Mouse (Mus musculus): ENCODE data around the gene Gm45062. TPM values are rescaled to one million over a fixed set of nuclear protein-coding genes. Genes with fewer than 3 reads are reported as not detected.

The Gm45062 gene
- polyA plus RNA-seq, 1 experiment from 2014 or later, result 10.9 TPM

DNA sequence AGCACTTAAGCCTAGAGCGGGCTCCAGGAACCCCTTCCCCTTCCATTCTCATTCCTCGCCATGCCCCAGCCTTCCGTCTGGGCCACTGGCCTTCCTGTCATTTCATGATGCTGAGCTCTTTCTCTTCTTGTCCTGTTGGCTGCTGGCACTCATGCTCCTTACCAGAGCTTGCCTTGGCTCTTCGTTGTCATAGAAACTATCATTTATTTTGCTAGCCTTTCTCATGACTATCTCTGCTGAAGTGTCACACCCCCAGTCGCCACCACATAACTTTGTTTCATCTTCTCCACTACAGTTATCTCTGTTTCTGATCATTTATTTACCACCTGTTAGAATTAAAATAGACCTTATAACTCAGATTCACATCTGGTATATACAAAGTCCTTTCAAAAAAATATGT lies 117.1 kb downstream of the Gm45062 start:
- Histone ChIP-seq H3K27me3 (replicated peaks) (no peaks in the 10 kb centered on the region), H3K36me3 (replicated peaks) (no peaks in the 10 kb centered on the region), H3K27ac (no peak overlapping the region), H3K4me1 (no peaks in the 10 kb centered on the region), H3K4me2 (no peak overlapping the region), H3K4me3 (no peak overlapping the region), H3K9me3 (no peaks in the 10 kb centered on the region), H3K9ac (no peak overlapping the region)
- no peak for ATAC-seq (replicated peaks)
- 96% methylated on average over 5 of the region's 5 CpGs for WGBS

DNA sequence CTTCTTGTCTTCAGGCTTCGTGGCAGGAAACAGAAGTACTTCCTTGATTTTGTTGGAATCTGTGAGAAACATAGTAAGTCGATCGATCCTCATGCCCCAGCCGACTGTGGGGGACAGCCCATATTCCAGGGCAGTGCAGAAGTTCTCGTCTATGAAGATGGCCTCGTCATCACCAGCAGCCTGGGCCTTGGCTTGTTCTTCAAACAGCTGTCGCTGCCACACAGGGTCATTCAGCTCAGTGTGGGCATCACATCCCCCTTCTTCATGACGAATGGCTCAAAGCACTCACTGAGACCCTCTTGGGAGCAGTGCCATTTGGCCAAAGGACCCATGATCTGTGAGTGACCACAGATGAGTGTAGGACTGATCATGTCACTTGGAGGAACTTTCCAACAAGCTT lies 118.4 kb downstream of the Gm45062 start:
- H3K9ac ChIP-seq, result no peak overlapping the region
- 96% methylated on average over 8 of the region's 8 CpGs for WGBS
- no peak overlapping the region for H3K4me3 ChIP-seq
- no peaks in the 10 kb centered on the region for H3K9me3 ChIP-seq
- H3K4me2 ChIP-seq, result no peak overlapping the region
- H3K4me1 ChIP-seq, result no peaks in the 10 kb centered on the region
- no peak for ATAC-seq (replicated peaks)
- no peaks in the 10 kb centered on the region for H3K27me3 ChIP-seq (replicated peaks)
- no peak overlapping the region for H3K27ac ChIP-seq
- no peaks in the 10 kb centered on the region for H3K36me3 ChIP-seq (replicated peaks)

DNA sequence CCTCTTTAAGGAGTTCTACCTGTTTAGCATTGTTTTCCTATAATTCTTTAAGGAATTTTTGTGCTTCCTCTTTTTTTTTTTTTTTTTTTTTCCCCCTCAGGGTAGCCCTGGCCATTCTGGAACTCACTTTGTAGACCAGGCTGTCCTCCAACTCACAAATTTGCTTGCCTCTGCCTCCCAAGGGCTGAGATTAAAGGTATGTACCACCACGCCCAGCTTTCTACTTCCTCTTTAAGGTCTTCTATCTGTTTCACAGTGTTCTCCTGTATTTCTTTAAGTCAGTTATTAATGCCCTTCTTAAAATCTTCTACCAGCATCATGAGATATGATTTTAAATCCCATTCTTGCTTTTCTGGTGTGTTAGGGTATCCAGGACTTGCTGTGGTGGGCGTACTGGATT lies 130.1 kb downstream of the Gm45062 start:
- Histone ChIP-seq H3K9ac (no peak overlapping the region), H3K36me3 (replicated peaks) (no peaks in the 10 kb centered on the region), H3K4me2 (no peak overlapping the region), H3K4me1 (no peaks in the 10 kb centered on the region), H3K9me3 (no peaks in the 10 kb centered on the region), H3K27ac (no peak overlapping the region), H3K27me3 (replicated peaks) (no peaks in the 10 kb centered on the region), H3K4me3 (no peak overlapping the region)
- WGBS, result 97% methylated on average over 2 of the region's 2 CpGs
- no peak for ATAC-seq (replicated peaks)

DNA sequence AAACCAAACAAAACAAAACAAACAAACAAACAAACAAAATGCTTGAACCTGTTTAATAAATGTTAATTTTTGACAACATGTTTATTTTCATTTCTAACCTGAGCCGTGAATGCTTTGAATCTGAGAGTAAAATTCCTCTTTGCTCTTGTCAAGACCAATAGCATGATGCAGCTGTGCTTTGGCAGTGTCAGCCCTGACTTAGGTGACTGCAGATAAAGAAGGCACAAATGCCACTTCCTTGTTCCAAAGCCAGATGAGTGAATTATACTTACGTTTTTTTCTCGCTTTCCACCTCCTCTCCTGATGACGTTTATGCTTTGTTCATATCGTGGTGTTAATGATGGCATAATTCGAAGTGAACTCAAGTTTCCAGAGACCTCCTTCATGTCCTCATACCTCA lies 131.0 kb downstream of the Gm45062 start:
- no peaks in the 10 kb centered on the region for H3K27me3 ChIP-seq (replicated peaks)
- peaks cover 3% of the 10 kb centered on the region; the same call in 1 of the 2 replicates for H3K4me1 ChIP-seq
- H3K9me3 ChIP-seq, result no peaks in the 10 kb centered on the region
- H3K4me3 ChIP-seq, result no peak overlapping the region
- H3K27ac ChIP-seq, result no peak overlapping the region
- no peak for ATAC-seq (replicated peaks)
- H3K9ac ChIP-seq, result no peak overlapping the region
- H3K4me2 ChIP-seq, result no peak overlapping the region
- 95% methylated on average over 6 of the region's 6 CpGs for WGBS
- H3K36me3 ChIP-seq (replicated peaks), result no peaks in the 10 kb centered on the region

DNA sequence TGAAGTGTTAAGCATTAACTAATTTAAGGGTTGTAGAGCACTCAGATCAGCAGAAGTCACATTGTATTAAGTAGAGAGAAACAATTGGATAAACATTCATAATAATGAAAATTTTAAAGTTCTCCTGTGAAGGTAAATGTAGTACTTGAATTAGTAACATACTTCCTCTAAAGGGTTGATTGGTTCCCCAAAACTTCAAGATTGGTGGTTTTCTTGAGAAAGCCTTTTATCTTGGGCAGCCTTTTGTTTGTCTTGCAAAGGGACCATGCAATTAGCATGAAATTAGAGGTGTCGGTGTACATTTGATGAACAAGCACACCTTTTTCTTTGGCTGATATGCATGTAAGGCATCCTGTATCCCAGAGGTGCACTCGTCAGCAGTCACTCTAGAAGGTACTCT lies 131.7 kb downstream of the Gm45062 start:
- no peak for ATAC-seq (replicated peaks)

DNA sequence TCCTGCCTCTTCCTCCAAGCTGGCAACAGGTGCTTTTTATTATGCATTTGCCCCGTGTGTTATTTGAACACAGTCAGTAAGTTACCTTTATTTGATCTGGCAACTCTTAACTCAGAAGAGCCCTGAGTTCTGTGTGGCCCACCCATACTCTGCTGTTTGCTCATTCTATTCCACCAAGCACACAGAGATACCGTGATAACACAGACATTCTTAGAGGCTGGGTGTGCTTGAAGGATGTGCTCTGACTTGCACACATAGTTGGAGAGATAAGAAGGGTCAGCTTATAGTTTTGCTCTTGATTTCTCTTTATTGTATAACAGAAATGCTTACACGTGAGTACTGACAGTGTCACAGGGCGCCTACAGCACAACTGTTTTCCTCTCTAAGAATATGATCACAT lies 133.8 kb downstream of the Gm45062 start:
- Histone ChIP-seq H3K4me1 (peaks cover 3% of the 10 kb centered on the region; the same call in 1 of the 2 replicates), H3K4me3 (no peak overlapping the region), H3K9ac (no peak overlapping the region), H3K4me2 (no peak overlapping the region), H3K36me3 (replicated peaks) (no peaks in the 10 kb centered on the region), H3K27ac (no peak overlapping the region), H3K9me3 (no peaks in the 10 kb centered on the region), H3K27me3 (replicated peaks) (no peaks in the 10 kb centered on the region)
- no peak for ATAC-seq (replicated peaks)
- WGBS, result 85% methylated on average over 4 of the region's 4 CpGs

More for the DNA sequence above, 131.7 kb downstream of the Gm45062 start:
- Histone ChIP-seq H3K4me1 (peaks cover 3% of the 10 kb centered on the region; the same call in 1 of the 2 replicates), H3K9me3 (no peaks in the 10 kb centered on the region), H3K27ac (no peak overlapping the region), H3K4me2 (no peak overlapping the region), H3K9ac (no peak overlapping the region), H3K36me3 (replicated peaks) (no peaks in the 10 kb centered on the region), H3K27me3 (replicated peaks) (no peaks in the 10 kb centered on the region), H3K4me3 (no peak overlapping the region)
- WGBS, result 82% methylated on average over 2 of the region's 2 CpGs

DNA sequence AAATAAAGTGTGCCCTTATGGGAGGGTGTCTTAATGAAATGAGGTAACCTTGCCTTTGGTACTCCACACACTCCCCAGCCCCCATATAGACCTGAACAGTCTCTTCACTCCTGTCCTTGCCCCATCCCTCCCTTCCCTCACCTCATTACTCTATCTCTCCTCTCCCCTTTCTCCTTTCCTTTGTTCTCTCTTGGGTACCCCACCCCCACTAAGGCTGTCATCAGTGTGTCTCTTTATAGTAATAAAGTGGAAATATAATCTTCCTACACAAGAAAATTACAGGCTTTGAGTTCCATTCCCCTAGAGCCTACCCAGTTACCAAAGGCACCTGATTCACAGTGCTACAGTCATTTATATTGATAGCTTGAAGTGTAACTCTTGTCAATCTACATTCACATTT lies 134.8 kb downstream of the Gm45062 start:
- Histone ChIP-seq H3K36me3 (replicated peaks) (no peaks in the 10 kb centered on the region), H3K4me1 (peaks cover 3% of the 10 kb centered on the region; the same call in 1 of the 2 replicates), H3K4me3 (no peak overlapping the region), H3K9ac (no peak overlapping the region), H3K27ac (no peak overlapping the region), H3K27me3 (replicated peaks) (no peaks in the 10 kb centered on the region), H3K9me3 (no peaks in the 10 kb centered on the region), H3K4me2 (no peak overlapping the region)
- no peak for ATAC-seq (replicated peaks)

DNA sequence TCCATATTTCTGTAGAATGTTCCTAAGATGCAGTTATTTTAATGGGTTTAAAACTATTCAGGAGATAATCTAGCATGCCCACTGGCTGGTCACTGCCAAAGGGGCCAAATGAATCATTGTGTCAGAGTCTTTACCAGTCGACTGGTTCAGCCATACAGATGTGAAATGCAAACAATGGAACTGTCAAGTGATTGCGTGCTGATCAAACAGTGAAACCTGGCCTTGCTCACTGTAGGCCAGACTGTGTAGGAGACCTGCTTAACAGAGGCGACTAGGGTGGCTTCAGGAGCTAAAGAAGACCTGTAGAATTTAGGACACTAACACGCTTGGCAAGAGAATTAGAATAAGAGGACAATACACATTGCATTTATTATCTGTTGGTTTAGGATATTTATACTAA lies 135.8 kb downstream of the Gm45062 start:
- no peaks in the 10 kb centered on the region for H3K27me3 ChIP-seq (replicated peaks)
- no peak overlapping the region for H3K4me2 ChIP-seq
- peaks cover 3% of the 10 kb centered on the region; the same call in 1 of the 2 replicates for H3K4me1 ChIP-seq
- no peaks in the 10 kb centered on the region for H3K9me3 ChIP-seq
- WGBS, result 19% methylated on average over 4 of the region's 4 CpGs
- no peak overlapping the region for H3K9ac ChIP-seq
- H3K4me3 ChIP-seq, result no peak overlapping the region
- no peak for ATAC-seq (replicated peaks)
- no peak overlapping the region for H3K27ac ChIP-seq
- H3K36me3 ChIP-seq (replicated peaks), result no peaks in the 10 kb centered on the region

DNA sequence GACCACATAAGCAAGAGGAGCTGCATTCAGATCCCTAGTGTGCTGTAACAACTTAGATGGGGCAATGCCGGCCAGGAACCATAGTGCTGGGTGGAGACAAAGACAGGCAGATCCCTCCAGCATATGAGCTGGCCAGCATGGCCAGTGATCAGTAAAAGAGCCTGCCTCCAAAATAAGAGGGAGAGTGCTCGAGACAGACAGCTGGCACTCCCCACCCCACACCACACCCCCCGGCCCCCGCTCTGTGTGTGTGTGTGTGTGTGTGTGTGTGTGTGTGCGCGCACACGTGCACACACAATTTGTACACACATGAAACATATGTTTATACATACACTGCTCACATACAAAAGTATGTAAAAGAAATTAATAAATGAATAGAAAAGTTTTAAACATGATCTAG lies 138.0 kb downstream of the Gm45062 start:
- no peak for ATAC-seq (replicated peaks)

DNA sequence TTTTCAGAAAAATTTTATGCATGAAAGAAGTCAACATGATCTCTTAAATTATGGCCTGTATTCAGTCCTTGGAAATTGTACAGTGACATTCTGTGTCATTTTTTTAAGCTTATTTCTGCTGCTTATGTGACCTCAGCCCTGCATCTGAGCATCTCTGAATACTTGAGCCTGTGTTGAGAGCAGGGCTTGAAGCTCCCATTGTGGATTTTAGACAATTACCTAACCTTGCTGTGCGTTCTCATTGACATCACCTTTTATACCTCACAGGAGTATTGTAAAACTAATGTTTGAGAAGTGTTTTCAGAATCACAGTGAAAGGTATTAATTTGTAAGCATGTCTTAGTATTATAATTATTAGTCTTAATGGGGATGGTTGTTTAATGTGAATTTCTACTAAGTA lies 140.5 kb downstream of the Gm45062 start:
- Histone ChIP-seq H3K4me2 (no peak overlapping the region), H3K27ac (no peak overlapping the region), H3K27me3 (replicated peaks) (no peaks in the 10 kb centered on the region), H3K9ac (no peak overlapping the region), H3K4me1 (peaks cover 5% of the 10 kb centered on the region; the same call in 1 of the 2 replicates), H3K9me3 (no peaks in the 10 kb centered on the region), H3K36me3 (replicated peaks) (no peaks in the 10 kb centered on the region), H3K4me3 (no peak overlapping the region)
- no peak for ATAC-seq (replicated peaks)
- 59% methylated on average over 1 of the region's 1 CpGs for WGBS

More for the DNA sequence above, 138.0 kb downstream of the Gm45062 start:
- Histone ChIP-seq H3K27ac (no peak overlapping the region), H3K4me2 (no peak overlapping the region), H3K4me3 (no peak overlapping the region), H3K27me3 (replicated peaks) (no peaks in the 10 kb centered on the region), H3K9ac (no peak overlapping the region), H3K9me3 (no peaks in the 10 kb centered on the region), H3K36me3 (replicated peaks) (no peaks in the 10 kb centered on the region), H3K4me1 (peaks cover 5% of the 10 kb centered on the region; the same call in 1 of the 2 replicates)
- WGBS, result 84% methylated on average over 7 of the region's 7 CpGs

DNA sequence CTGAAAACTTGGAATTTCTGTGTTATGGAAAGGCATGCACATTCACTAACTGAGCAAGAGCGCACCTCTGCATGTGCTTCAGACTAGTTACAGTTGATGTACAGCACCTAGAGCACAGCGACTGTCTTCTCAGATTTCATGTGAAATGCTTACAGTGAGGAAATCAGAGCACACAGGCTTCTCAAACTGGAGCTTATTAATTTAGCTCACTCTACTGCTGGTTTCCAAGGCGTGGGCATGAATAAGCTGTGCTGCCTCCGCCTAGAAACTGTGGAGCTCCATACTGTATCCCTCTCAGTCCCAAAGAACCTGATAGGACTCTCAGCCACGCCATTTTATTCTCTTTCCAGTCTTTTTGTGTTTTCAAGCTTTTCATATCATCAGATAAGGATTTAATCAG lies 143.9 kb downstream of the Gm45062 start:
- ATAC-seq (replicated peaks), result no peak
- H3K9me3 ChIP-seq, result no peaks in the 10 kb centered on the region
- 94% methylated on average over 5 of the region's 5 CpGs for WGBS
- H3K36me3 ChIP-seq (replicated peaks), result no peaks in the 10 kb centered on the region
- H3K4me3 ChIP-seq, result no peak overlapping the region
- H3K4me2 ChIP-seq, result no peak overlapping the region
- H3K27ac ChIP-seq, result no peak overlapping the region
- no peaks in the 10 kb centered on the region for H3K27me3 ChIP-seq (replicated peaks)
- 0 out of 2 replicates have a peak, but pooled peaks cover 3% of the 10 kb centered on the region for H3K4me1 ChIP-seq
- H3K9ac ChIP-seq, result no peak overlapping the region

DNA sequence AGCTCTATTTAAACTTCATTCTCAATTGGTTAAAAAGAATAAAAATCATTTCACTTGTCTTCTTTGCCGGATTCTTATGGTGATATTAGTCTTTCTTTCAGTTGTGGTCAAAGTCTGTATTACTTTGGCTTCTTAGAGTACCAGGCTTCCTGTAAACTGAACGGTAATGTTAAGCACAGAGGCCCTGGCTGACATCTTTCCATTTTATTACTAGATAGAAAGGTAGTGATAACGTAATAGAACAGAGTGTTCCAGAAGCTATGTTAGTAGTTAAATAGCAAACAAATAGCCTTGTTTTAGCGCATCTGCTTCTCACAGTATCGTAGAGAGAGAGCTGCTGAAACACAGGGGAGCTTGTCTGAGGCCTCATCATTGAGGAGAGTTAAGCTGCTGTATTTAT lies 146.6 kb downstream of the Gm45062 start:
- H3K36me3 ChIP-seq (replicated peaks), result no peaks in the 10 kb centered on the region
- no peak overlapping the region for H3K27ac ChIP-seq
- no peaks in the 10 kb centered on the region for H3K9me3 ChIP-seq
- H3K27me3 ChIP-seq (replicated peaks), result no peaks in the 10 kb centered on the region
- no peaks in the 10 kb centered on the region for H3K4me1 ChIP-seq
- no peak overlapping the region for H3K9ac ChIP-seq
- ATAC-seq (replicated peaks), result no peak
- no peak overlapping the region for H3K4me2 ChIP-seq
- 89% methylated on average over 5 of the region's 5 CpGs for WGBS
- no peak overlapping the region for H3K4me3 ChIP-seq

DNA sequence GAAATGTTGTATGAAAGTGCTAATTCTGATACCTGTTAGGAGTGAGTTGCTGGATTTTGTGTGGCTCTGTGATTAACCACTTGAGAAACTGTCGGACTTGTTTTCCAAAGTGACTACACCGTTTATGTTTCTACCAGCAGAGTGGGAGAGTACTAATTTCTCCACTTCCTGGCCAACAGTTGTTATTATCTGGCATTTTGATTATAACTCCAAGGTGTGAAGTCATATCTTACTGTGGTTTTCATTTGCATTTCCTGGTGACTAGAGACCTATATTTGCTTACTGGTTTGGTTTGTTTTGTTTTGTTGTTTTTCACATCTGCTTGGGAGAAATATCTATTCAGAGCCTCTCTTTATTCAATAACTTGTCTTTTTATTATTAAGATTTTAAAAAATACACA lies 149.1 kb downstream of the Gm45062 start:
- H3K27me3 ChIP-seq (replicated peaks), result no peaks in the 10 kb centered on the region
- WGBS, result 92% methylated on average over 2 of the region's 2 CpGs

More for the DNA sequence above, 149.1 kb downstream of the Gm45062 start:
- no peaks in the 10 kb centered on the region for H3K9me3 ChIP-seq
- ATAC-seq (replicated peaks), result no peak
- H3K9ac ChIP-seq, result no peak overlapping the region
- no peaks in the 10 kb centered on the region for H3K36me3 ChIP-seq (replicated peaks)
- H3K4me3 ChIP-seq, result no peak overlapping the region
- H3K27ac ChIP-seq, result no peak overlapping the region
- no peak overlapping the region for H3K4me2 ChIP-seq
- peaks cover 6% of the 10 kb centered on the region for H3K4me1 ChIP-seq

Data from midbrain, embryonic 15.5 days (tissue).